Mouse (Mus musculus) thymus, postnatal 36 days (tissue): Measurements from ENCODE around the gene Fbxl17.

ENCODE experiments used
- DNase-seq, 2 experiments: peaks; one replicate each; pipeline ENCODE4 v3.0.0; 2022; ENCODE audit warnings: mixed read lengths in 2 of 2

The Fbxl17 gene

GRCm38 (mm10) chr17:63499636-63500155 lies at the start of gene Fbxl17:
Fbxl17 (minus strand) TSS chr17:63500017.
- DNase-seq, result peak; percentile 63 to 71

GRCm38 (mm10) chr17:63547465-63547864 lies 47.6 kb upstream of the Fbxl17 start:
- no peak for DNase-seq

- no peak for DNase-seq
These were observed 34.9 kb upstream of the Fbxl17 start for GRCm38 (mm10) chr17:63534576-63535265.

GRCm38 (mm10) chr17:63533074-63533836 lies 33.4 kb upstream of the Fbxl17 start:
- DNase-seq, result no peak

GRCm38 (mm10) chr17:63529476-63529875 lies 29.7 kb upstream of the Fbxl17 start:
- no peak for DNase-seq

GRCm38 (mm10) chr17:63520691-63521090 lies 20.9 kb upstream of the Fbxl17 start:
- DNase-seq, result no peak

GRCm38 (mm10) chr17:63510451-63510850 lies 10.6 kb upstream of the Fbxl17 start:
- no peak for DNase-seq

GRCm38 (mm10) chr17:63501091-63501490 lies 1.3 kb upstream of the Fbxl17 start:
- no peak for DNase-seq

- DNase-seq, result peak; percentile 83 to 90
These were observed 478 bp upstream of the Fbxl17 start for GRCm38 (mm10) chr17:63500156-63500834.

- DNase-seq, result peak; percentile 64 to 72
These were observed 841 bp downstream of the Fbxl17 start for GRCm38 (mm10) chr17:63498717-63499635.

GRCm38 (mm10) chr17:63498182-63498716 lies 1.6 kb downstream of the Fbxl17 start:
- DNase-seq, result no peak

- DNase-seq, result no peak
These were observed 2.5 kb downstream of the Fbxl17 start for GRCm38 (mm10) chr17:63497206-63497731.

- no peak for DNase-seq
These were observed 3.7 kb downstream of the Fbxl17 start for GRCm38 (mm10) chr17:63496153-63496552.

GRCm38 (mm10) chr17:63493876-63494580 lies 5.8 kb downstream of the Fbxl17 start:
- DNase-seq, result no peak

GRCm38 (mm10) chr17:63493274-63493673 lies 6.5 kb downstream of the Fbxl17 start:
- DNase-seq, result peak; percentile 36 to 44

GRCm38 (mm10) chr17:63492665-63493273 lies 7.0 kb downstream of the Fbxl17 start:
- no peak for DNase-seq

GRCm38 (mm10) chr17:63489525-63489924 lies 10.3 kb downstream of the Fbxl17 start:
- DNase-seq, result no peak

- DNase-seq, result peak; percentile 39 to 45
These were observed 32.0 kb downstream of the Fbxl17 start for GRCm38 (mm10) chr17:63467866-63468265.

GRCm38 (mm10) chr17:63465239-63465638 lies 34.6 kb downstream of the Fbxl17 start:
- DNase-seq, result no peak

GRCm38 (mm10) chr17:63462512-63462911 lies 37.3 kb downstream of the Fbxl17 start:
- no peak for DNase-seq
